Mouse (Mus musculus): ENCODE measurements around the gene Btd. TPM values are rescaled to one million over a fixed set of nuclear protein-coding genes. Genes with fewer than 3 reads are reported as not detected.

The Btd gene
- polyA plus RNA-seq, 1 experiment from 2014 or later: 14.3 TPM

DNA sequence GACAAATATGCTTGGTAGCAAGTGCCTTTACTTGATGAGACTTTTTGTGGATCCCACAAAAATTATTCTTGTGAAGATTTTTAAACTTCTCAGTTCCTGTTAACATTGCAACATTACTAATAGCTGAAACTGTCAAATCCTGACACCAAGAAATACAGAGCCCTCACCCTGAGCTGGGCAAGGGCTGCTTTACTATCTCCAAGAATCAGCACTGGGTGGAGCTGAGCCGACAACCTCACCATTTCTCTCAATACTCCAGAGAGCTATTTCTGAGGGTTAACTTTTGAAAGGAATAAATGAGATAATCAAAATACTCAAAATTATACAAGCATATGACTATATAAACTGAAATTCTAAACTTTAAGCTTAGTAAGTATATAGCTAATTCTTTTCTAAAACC is 68.5 kb downstream of the Btd start:
- Histone ChIP-seq H3K4me1 (replicated peaks) (no peaks in the 10 kb centered on the region), H3K4me3 (no peak overlapping the region), H3K27ac (no peak overlapping the region), H3K36me3 (peaks cover 75% of the 10 kb centered on the region), H3K9me3 (no peaks in the 10 kb centered on the region), H3K27me3 (ENCODE audit: insufficient read depth, poor library complexity, severe bottlenecking) (no peaks in the 10 kb centered on the region)
- no peak for DNase-seq (ENCODE audit: low spot score)
- WGBS: 90% methylated on average over 1 of the region's 1 CpGs

DNA sequence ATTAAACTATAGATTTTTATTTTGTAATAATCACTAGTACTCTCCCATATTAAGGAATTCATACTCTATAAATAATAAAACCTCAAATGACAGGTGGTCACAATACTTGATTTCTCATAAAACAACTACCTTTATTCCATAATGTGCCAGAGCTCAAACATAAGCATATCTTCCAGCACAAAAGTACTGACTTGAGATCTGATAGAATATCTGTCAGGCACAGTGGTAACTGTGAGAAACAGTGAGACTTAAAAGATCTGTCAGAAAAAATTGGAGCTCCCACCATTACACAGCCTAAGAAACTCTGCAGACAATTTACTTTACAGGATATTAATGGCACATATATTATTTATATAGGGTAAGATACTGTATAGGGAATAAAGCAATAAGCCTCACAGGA is 74.8 kb downstream of the Btd start:
- Histone ChIP-seq H3K4me3 (no peak overlapping the region), H3K9me3 (no peaks in the 10 kb centered on the region), H3K36me3 (peaks cover 92% of the 10 kb centered on the region), H3K27ac (no peak overlapping the region), H3K27me3 (ENCODE audit: insufficient read depth, poor library complexity, severe bottlenecking) (no peaks in the 10 kb centered on the region), H3K4me1 (replicated peaks) (no peaks in the 10 kb centered on the region)
- DNase-seq (ENCODE audit: low spot score): no peak

DNA sequence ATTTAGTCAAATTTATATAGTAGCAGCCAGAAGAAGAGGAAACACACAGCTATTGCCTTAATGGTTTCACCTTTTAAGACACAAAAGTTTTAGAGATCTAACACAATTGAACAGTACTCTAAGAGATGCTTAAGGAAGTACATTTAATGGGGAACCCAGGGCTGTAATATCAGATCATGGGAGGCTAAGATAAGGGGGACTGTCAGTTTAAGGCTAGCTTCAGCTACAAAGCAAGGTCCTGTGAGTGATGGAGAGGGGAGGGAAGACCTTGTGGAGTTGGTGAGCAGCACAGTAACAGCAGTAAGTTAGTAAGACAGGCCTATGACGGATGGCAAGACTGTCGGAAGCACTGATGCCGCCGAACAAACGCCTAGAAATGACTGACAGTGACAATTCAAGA is 76.5 kb downstream of the Btd start:
- Histone ChIP-seq H3K4me3 (no peak overlapping the region), H3K9me3 (no peaks in the 10 kb centered on the region), H3K36me3 (peaks cover 89% of the 10 kb centered on the region), H3K4me1 (replicated peaks) (no peaks in the 10 kb centered on the region), H3K27ac (no peak overlapping the region), H3K27me3 (ENCODE audit: insufficient read depth, poor library complexity, severe bottlenecking) (no peaks in the 10 kb centered on the region)
- no peak for DNase-seq (ENCODE audit: low spot score)
- WGBS: 96% methylated on average over 5 of the region's 5 CpGs

Other genes starting within 250 kb of the Btd start
- gene Sh3bp5, start 204.9 kb upstream of the Btd start, polyA plus RNA-seq (2016; fragmentation: Nextera tagmentation; extraction: Ambion mirVana): 19.3 and 23.7 TPM in 2 replicates
- 19.3 and 25.1 TPM in 2 replicates for gene Eaf1, start 146.6 kb upstream of the Btd start, polyA plus RNA-seq (2016; fragmentation: Nextera tagmentation; extraction: Ambion mirVana)
- gene Mettl6, start 146.0 kb upstream of the Btd start, polyA plus RNA-seq (2016; fragmentation: Nextera tagmentation; extraction: Ambion mirVana): 62.3 and 80.7 TPM in 2 replicates
- gene Colq, start 49.7 kb upstream of the Btd start, polyA plus RNA-seq (2016; fragmentation: Nextera tagmentation; extraction: Ambion mirVana): 0.05 TPM in 1 of 2 replicates, not detected in the other
- 0.95 TPM in 1 of 2 replicates, not detected in the other for gene Gm49387, start 150 bp upstream of the Btd start, polyA plus RNA-seq (2016; fragmentation: Nextera tagmentation; extraction: Ambion mirVana)
- gene Hacl1, start 258 bp downstream of the Btd start, polyA plus RNA-seq (2016; fragmentation: Nextera tagmentation; extraction: Ambion mirVana): 8.2 and 8.8 TPM in 2 replicates
- 7.7 and 9.1 TPM in 2 replicates for gene Ankrd28, start 189.6 kb downstream of the Btd start, polyA plus RNA-seq (2016; fragmentation: Nextera tagmentation; extraction: Ambion mirVana)

Data from hindbrain, embryonic 10.5 days (tissue).